Mouse (Mus musculus): ENCODE measurements at regions not wholly inside any gene's neighbourhood (a gene's known extent, or its start where the extent isn't known, plus 50 kb on each side); places are given as distances from the start of the nearest gene placed in this dataset.

DNA sequence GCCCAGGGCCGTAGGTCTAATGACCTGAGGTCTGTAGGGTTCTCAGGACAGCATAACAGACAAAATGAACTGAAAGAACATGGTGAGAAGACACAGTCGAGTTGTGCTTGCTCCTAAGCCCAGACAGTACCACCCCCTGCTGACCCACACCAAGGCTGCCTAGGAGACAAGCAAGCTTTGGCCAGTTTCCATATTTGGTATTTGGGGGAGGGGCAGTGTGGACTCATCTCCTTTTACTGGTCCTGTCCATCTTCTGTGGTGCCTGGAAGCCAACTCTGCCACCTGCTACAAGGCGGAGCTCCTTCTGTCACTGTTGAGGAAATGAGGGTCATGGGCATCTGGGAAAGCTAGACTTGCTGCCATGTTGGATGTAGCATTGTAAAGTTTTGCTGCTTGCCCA, 68.9 kb downstream of the Tex29 start:
- H3K4me3 ChIP-seq (replicated peaks) = no peak overlapping the region
- no peak overlapping the region for H3K27ac ChIP-seq
- H3K9me3 ChIP-seq = no peaks in the 10 kb centered on the region
- H3K9ac ChIP-seq = no peak overlapping the region
- WGBS = 74% methylated on average over 3 of the region's 3 CpGs
- H3K4me1 ChIP-seq (replicated peaks) = 0 out of 2 replicates have a peak, but pooled peaks cover 8% of the 10 kb centered on the region
- H3K4me2 ChIP-seq (replicated peaks) = no peak overlapping the region
- ATAC-seq = no peak
- no peaks in the 10 kb centered on the region for H3K27me3 ChIP-seq (replicated peaks)
- no peaks in the 10 kb centered on the region for H3K36me3 ChIP-seq

DNA sequence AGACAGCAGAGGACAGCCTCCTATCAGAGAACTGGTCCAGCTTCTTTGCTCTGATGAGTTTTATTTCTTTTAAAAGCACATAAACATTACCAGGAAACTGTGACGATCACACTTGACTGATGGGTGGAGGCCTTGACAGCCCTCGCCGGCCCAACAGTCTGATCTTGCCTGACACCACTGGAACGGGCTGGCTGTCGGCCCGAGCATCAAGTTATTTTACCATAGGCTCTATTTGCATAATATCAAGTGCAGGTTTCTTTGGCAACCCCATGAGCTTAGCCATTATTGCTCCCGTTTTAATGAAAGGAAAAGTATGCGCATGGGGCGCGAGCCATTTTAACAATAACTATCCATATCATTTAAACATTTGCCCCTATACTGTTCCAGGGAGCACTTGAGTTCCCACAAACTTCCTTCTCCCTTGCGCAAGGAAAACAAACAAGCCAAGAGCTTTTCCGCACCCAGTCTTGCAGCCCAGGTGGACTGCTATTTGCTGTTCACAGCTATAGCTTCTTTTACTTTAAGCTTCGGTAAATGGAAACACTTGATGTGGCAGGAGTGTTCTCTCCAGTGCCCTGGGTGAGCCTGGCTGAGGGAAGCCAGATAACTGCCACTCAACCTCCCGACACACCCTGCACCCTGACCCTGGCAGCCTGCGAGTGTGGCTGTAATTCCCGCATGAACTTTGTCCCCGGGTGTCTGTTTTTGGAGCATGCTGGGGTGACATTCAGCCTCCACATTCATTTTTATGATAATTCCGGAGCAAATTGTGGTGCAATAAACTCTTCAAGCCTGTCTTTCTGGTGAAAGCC, 71.6 kb downstream of the Tex29 start:
- peak overlapping the region; percentile 66 for H3K27ac ChIP-seq
- H3K9me3 ChIP-seq = no peaks in the 10 kb centered on the region
- no peaks in the 10 kb centered on the region for H3K36me3 ChIP-seq
- WGBS = 51% methylated on average over 18 of the region's 18 CpGs
- ATAC-seq = peak; percentile 91
- H3K4me2 ChIP-seq (replicated peaks) = peak overlapping the region; percentile 39
- no peak overlapping the region for H3K9ac ChIP-seq
- no peak overlapping the region for H3K4me3 ChIP-seq (replicated peaks)
- peaks cover 8% of the 10 kb centered on the region for H3K4me1 ChIP-seq (replicated peaks)
- no peaks in the 10 kb centered on the region for H3K27me3 ChIP-seq (replicated peaks)

DNA sequence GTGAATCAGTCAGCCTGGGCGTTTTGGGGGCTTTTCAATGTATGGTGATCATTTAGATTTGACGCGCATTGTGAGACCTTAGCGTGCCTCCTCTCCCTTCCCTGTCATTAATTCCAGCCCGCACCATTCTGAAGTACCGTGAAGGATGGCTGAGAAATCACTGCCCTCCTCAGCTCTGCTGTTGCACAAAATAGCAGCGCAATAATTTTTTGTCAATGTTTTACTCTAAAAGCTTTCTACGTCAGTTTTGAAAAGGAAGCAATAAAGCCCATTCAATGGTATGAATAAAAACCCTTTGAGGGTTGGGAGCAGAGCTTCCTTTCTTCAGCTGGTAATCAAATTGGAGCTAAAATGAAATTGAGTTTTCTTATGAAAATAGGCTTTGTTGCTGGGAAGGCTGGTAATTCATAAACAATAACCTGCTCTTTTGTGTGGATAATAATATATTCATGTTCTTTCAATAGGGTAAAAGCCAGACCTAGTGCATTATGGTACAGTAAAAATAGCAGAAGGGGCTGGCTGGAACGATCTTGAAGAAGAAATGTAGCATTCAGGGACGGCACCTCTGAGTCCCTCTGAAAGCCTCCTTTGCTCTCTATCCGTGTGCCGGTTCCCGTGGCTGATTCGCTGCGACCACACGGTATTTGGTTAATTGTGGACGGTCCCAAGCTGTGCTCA, 72.3 kb downstream of the Tex29 start:
- H3K9me3 ChIP-seq = no peaks in the 10 kb centered on the region
- 57% methylated on average over 17 of the region's 17 CpGs for WGBS
- H3K27me3 ChIP-seq (replicated peaks) = no peaks in the 10 kb centered on the region
- ATAC-seq = peak; percentile 40; the same call in 1 of the 2 replicates
- H3K4me2 ChIP-seq (replicated peaks) = peak overlapping the region; percentile 39
- H3K27ac ChIP-seq = peak overlapping the region; percentile 66; the same call in 1 of the 2 replicates
- H3K4me3 ChIP-seq (replicated peaks) = no peak overlapping the region
- H3K4me1 ChIP-seq (replicated peaks) = peaks cover 8% of the 10 kb centered on the region
- no peak overlapping the region for H3K9ac ChIP-seq
- H3K36me3 ChIP-seq = no peaks in the 10 kb centered on the region

DNA sequence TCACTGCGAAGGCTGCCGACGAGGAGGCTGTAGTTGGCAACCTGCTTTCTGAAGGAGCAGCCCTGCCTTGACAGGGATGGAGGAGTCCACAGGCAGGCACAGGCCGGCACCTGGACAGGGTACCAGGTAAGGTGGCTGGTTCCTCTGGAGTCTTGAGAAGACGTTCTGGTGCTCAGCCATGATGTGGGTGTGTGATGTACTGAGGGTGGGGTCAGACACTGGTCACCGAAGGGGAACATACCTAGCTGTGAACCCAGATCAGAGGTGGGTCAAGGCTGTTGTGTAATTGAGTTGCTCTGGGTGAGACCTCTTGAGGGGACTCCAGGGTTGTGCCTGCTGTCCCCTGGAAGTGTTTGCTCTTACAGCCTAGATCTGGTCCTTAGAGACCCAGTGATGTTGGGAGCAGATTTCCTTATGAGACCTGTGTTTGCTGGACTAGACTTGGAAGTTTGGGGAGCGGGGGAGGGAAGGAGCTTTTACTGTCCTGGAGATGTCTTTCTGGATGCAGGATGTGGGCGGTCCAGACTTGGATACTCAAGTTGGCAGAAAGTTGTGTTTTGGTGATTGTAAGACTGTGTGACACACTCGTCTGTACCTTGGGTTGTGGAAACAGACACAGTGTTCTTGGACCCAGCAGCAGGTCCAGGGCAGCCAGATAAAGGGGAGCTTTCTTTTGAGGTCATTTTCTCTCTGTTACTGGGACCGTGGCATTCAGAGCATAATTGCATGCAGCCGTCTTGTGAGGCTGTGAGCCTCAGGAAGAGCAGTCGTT, 73.0 kb downstream of the Tex29 start:
- Histone ChIP-seq H3K9me3 (no peaks in the 10 kb centered on the region), H3K36me3 (no peaks in the 10 kb centered on the region), H3K4me3 (replicated peaks) (0 out of 2 replicates have a peak overlapping the region, but pooled peaks have one; percentile 2), H3K4me2 (replicated peaks) (peak overlapping the region; percentile 29; the same call in 1 of the 2 replicates), H3K27ac (peak overlapping the region; percentile 33), H3K4me1 (replicated peaks) (peaks cover 8% of the 10 kb centered on the region), H3K27me3 (replicated peaks) (no peaks in the 10 kb centered on the region), H3K9ac (no peak overlapping the region)
- 70% methylated on average over 12 of the region's 12 CpGs for WGBS
- no peak; the same call in 1 of the 2 replicates for ATAC-seq

DNA sequence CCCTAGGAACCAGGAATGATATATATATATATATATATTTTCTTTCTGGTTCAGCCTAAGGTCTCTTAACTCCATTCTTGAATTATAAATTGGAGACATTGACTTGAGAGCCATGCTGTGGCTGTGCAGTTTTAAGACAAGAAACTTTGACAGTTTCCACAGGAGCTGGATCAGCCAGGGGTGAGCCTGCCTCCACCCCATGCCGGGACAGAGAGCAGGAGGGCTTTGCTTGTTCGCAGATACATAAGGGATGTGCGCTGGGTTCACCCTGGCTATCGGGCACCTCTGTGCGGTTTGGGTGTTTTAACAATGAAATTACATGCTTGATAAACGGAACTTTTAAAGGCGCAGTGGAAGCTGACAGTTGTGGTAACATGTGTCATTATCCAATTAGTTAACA, 73.9 kb downstream of the Tex29 start:
- ATAC-seq = no peak
- Histone ChIP-seq H3K9ac (no peak overlapping the region), H3K4me1 (replicated peaks) (peaks cover 8% of the 10 kb centered on the region), H3K9me3 (no peaks in the 10 kb centered on the region), H3K36me3 (no peaks in the 10 kb centered on the region), H3K27ac (no peak overlapping the region), H3K27me3 (replicated peaks) (no peaks in the 10 kb centered on the region), H3K4me2 (replicated peaks) (no peak overlapping the region), H3K4me3 (replicated peaks) (no peak overlapping the region)
- 54% methylated on average over 7 of the region's 7 CpGs for WGBS

DNA sequence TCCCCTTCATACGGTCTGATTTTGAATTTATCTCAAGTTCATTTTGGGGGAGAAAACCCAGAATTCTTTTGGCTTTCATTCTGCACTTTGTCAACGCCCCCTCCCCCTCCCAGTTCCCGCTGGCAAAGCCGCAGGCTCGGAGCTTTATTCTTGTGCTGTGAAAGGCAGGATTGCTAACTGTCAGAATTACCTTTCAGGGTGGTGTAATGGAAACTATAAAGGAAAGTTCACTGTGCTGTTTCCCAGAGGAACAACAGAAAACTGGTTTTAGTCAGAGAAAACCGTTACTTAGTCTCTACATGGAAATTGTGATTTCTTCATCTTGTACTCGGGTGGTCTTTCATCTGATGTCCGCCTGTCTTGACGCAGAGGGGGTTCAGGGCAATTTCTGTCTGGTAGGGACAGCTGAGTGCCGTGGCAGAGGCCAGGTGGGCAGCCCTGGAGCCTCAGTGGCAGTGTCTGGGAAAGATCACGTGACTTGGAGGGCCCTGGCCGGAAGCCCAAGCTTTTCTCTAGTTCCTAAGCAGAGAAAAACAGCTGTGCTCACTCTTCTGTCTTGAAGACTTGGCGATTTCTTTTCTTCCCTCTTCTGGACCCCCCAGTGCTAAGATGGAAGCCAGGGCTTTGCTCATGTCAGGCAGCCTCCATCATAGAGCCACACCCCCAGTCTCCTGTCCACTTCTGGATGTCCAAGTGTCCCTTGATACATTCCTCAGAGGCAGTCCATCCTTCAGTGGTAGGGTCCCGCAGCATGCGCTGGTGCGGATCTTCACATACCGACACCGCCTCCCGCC, 74.6 kb downstream of the Tex29 start:
- peaks cover 8% of the 10 kb centered on the region for H3K4me1 ChIP-seq (replicated peaks)
- peak; percentile 42 for ATAC-seq
- 0 out of 2 replicates have a peak overlapping the region, but pooled peaks have one; percentile 10 for H3K4me3 ChIP-seq (replicated peaks)
- H3K9ac ChIP-seq = no peak overlapping the region; the same call in 1 of the 2 replicates
- peak overlapping the region; percentile 47 for H3K4me2 ChIP-seq (replicated peaks)
- no peaks in the 10 kb centered on the region for H3K9me3 ChIP-seq
- no peaks in the 10 kb centered on the region for H3K27me3 ChIP-seq (replicated peaks)
- H3K36me3 ChIP-seq = no peaks in the 10 kb centered on the region
- WGBS = 37% methylated on average over 19 of the region's 19 CpGs
- H3K27ac ChIP-seq = peak overlapping the region; percentile 73

DNA sequence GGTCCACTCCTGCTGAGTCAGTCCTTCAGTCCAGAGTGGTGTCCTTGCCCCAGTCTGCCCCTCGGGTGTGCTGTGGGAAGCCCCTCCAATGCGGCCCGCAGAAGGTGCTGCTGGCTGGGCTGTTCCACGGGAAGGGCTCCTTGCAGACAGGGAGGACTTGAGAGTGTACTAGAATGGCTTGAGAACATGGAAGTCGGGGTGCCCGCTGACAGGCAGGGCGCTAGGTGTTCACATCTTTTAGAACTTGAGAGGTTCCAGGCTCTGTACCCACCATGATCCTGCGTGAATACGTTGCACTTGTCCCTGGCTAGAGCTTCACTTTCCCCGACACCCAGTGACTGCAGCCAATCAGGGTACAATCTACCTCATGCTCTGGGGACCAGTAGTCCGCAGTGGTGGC, 75.4 kb downstream of the Tex29 start:
- no peak overlapping the region for H3K4me3 ChIP-seq (replicated peaks)
- peak overlapping the region; percentile 47; the same call in 1 of the 2 replicates for H3K4me2 ChIP-seq (replicated peaks)
- H3K36me3 ChIP-seq = no peaks in the 10 kb centered on the region
- no peak overlapping the region for H3K27ac ChIP-seq
- no peaks in the 10 kb centered on the region for H3K9me3 ChIP-seq
- no peak for ATAC-seq
- no peaks in the 10 kb centered on the region for H3K27me3 ChIP-seq (replicated peaks)
- 87% methylated on average over 11 of the region's 11 CpGs for WGBS
- H3K9ac ChIP-seq = no peak overlapping the region
- H3K4me1 ChIP-seq (replicated peaks) = peaks cover 8% of the 10 kb centered on the region

DNA sequence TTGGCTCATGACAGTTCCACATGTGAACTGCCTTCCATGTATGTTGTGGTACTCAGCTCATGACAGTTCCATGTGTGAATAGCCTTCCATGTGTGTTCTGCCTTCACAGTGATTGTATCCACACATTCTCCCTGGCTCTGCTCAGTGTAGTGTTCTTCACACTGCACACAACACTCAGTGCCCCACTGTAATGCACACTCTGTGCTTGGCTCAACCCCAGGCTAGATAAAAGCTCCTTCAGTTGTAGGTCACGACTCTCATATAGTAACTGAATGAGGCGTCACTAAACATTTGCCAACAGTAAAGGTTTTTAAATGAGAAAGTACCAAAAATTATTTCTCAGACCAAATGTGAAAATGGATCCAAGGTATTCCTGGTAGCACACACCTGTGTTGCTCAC, 79.6 kb downstream of the Tex29 start:
- no peak overlapping the region for H3K4me3 ChIP-seq (replicated peaks)
- no peak overlapping the region for H3K9ac ChIP-seq
- 73% methylated on average over 2 of the region's 2 CpGs for WGBS
- no peak for ATAC-seq
- H3K4me2 ChIP-seq (replicated peaks) = no peak overlapping the region
- no peak overlapping the region for H3K27ac ChIP-seq
- no peaks in the 10 kb centered on the region for H3K27me3 ChIP-seq (replicated peaks)
- no peaks in the 10 kb centered on the region; the same call in none of the 2 replicates for H3K4me1 ChIP-seq (replicated peaks)
- H3K9me3 ChIP-seq = no peaks in the 10 kb centered on the region
- no peaks in the 10 kb centered on the region for H3K36me3 ChIP-seq

DNA sequence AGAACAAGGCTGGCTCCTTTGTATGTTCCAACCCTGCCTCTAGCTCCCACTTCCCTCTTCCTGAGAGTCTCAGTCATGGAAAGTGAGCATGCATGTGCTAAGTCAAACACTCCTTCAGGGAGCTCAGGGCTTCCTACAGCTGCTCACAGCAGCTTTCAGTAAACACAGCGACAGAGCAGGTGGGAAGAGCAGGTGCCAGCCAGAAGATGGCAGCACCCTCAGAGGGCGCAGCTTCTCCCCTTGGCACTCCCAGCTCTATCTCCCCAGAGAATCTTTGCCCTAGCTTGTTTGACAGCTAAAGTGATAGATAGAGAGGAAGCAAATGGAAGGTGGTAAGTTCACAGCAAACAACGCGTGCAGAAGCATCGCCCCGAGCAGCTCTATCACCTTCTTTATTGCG, 82.8 kb downstream of the Tex29 start:
- WGBS = 43% methylated on average over 7 of the region's 7 CpGs
- Histone ChIP-seq H3K4me3 (replicated peaks) (no peak overlapping the region), H3K9me3 (no peaks in the 10 kb centered on the region), H3K4me1 (replicated peaks) (no peaks in the 10 kb centered on the region), H3K36me3 (no peaks in the 10 kb centered on the region), H3K4me2 (replicated peaks) (no peak overlapping the region), H3K9ac (no peak overlapping the region), H3K27ac (no peak overlapping the region), H3K27me3 (replicated peaks) (0 out of 2 replicates have a peak, but pooled peaks cover 4% of the 10 kb centered on the region)
- no peak for ATAC-seq

DNA sequence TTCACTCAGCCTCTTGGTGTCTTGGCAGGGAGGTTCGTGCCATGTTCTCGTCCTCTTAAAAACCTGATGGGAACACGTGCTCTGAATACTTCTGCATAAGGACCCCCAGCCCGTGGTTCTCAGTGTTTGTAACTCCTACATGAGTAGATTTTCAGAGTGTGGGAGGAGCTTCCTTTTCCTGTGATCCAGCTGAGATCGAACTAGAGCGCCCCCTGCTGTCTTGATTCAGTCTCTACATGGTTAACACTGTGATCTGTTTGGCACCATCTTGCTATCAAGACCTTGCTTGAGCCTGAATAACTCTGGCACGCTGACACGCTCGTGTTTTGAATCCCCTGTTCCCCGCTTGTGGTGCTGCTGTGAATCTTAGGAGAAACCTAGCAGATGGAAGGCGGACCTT, 83.9 kb downstream of the Tex29 start:
- no peak for ATAC-seq
- H3K27ac ChIP-seq = no peak overlapping the region; the same call in 1 of the 2 replicates
- H3K9ac ChIP-seq = no peak overlapping the region
- H3K36me3 ChIP-seq = no peaks in the 10 kb centered on the region
- H3K4me3 ChIP-seq (replicated peaks) = no peak overlapping the region
- H3K27me3 ChIP-seq (replicated peaks) = 0 out of 2 replicates have a peak, but pooled peaks cover 4% of the 10 kb centered on the region
- no peaks in the 10 kb centered on the region for H3K9me3 ChIP-seq
- no peaks in the 10 kb centered on the region for H3K4me1 ChIP-seq (replicated peaks)
- no peak overlapping the region for H3K4me2 ChIP-seq (replicated peaks)
- 66% methylated on average over 11 of the region's 11 CpGs for WGBS

DNA sequence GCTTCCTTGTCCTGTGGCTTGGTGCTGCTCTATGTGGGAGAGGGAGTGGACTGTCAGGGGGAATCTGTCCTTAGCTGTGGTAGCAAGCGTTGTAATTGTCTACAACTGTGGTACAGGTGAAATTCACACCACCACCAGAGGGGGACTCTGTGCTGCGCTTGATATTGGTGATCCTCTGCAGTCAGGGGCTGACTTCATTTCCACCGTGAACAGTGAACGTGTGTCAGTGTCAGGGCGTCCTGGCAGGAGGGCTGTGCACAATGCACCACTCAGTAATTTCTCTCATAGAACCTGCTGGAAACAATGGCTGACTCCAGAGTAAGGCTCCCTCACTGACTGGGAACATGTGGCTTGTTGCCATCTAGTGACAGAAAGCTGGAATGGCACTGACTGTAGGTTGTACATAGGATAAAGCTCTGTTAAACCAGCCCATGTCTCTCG, 102.6 kb downstream of the Tex29 start:
- WGBS = 33% methylated on average over 6 of the region's 6 CpGs
- Histone ChIP-seq H3K9ac (no peak overlapping the region), H3K9me3 (no peaks in the 10 kb centered on the region), H3K4me1 (replicated peaks) (no peaks in the 10 kb centered on the region), H3K36me3 (no peaks in the 10 kb centered on the region), H3K4me3 (replicated peaks) (no peak overlapping the region), H3K27me3 (replicated peaks) (no peaks in the 10 kb centered on the region), H3K4me2 (replicated peaks) (no peak overlapping the region), H3K27ac (no peak overlapping the region)
- peak; percentile 58 for ATAC-seq
